In the genomic region with DNA sequence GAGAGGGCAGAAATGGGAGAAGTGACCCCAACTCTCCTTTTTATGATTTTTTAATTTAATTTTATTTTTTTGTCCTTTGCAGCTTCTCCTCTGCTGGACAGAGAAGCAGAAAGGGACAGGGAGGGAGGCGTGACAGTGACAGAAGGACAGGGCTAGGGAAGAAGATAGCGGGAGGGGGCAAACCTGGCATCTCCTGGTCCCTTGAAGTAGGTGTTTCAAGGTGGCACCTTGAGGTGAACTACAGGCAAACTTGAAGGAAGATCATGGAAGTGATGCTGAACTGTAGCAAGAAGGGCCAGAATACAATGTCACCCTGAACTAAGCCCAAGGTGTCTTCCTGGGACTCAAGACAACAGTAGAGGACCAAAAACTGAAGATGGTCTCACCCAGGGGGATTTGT, we compare ENCODE assay signal across 9 mouse cellular contexts. TPM values are rescaled to one million over a fixed set of nuclear protein-coding genes. Genes with fewer than 3 reads are reported as not detected.
A peak's percentile ranks its signal among the peaks of the same experiment; 100 is the strongest.
DNase-seq lines count a peak whose midpoint lies in the region; ATAC-seq and TF ChIP-seq lines count a peak whose summit lies in the region.
"Had no signal": no experiment of that assay in that cellular context is flagged by ENCODE, and none has a peak within 500 bp of the region (broad histone marks: within the 10 kb centered on the region; RNA-seq: fewer than 3 reads in every experiment).

No protein-coding gene starts in this region.

- no peaks in the 10 kb centered on the region for H3K79me2 ChIP-seq in myocyte (ENCODE audit: control insufficient read depth, insufficient read depth)

- peak overlapping the region; percentile 49 for H3K4me3 ChIP-seq in kidney, embryonic 16.5 days (ENCODE audit: low read length)
- peak overlapping the region; percentile 32 for H3K4me3 ChIP-seq in intestine, embryonic 15.5 days (replicated peaks)
- peak overlapping the region; percentile 15 for H3K4me3 ChIP-seq in myocyte

- 0% methylated on average over 2 of the region's 2 CpGs for WGBS in kidney, embryonic 16.5 days
- 4% methylated on average over 2 of the region's 2 CpGs for WGBS in intestine, embryonic 15.5 days

- H3K9ac ChIP-seq in kidney, embryonic 16.5 days (replicated peaks; ENCODE audit: low read length): peak overlapping the region; percentile 61
- H3K9ac ChIP-seq in intestine, embryonic 15.5 days: peak overlapping the region; percentile 14; the same call in 1 of the 2 replicates

- no peak for DNase-seq in kidney, postnatal 36 days
- DNase-seq in right cerebral cortex, postnatal 10 days (ENCODE audit: low spot score in 2 of 2): no peak
- DNase-seq in adrenal gland, postnatal 14 days: no peak
- no peak for DNase-seq in gastrocnemius, postnatal 4 days (ENCODE audit: low spot score in 2 of 2)

- no peak overlapping the region for H3ac ChIP-seq in myocyte (ENCODE audit: control insufficient read depth, insufficient read length)

- no peak for ATAC-seq in kidney, embryonic 16.5 days (ENCODE audit: low FRiP score, low TSS enrichment)
- ATAC-seq in erythroblast, adult 5-6 weeks (replicated peaks; ENCODE audit: low FRiP score, poor library complexity, severe bottlenecking): peak; percentile 18
- ATAC-seq in intestine, embryonic 15.5 days: no peak

- no peaks in the 10 kb centered on the region for H3K9me3 ChIP-seq in kidney, embryonic 16.5 days (ENCODE audit: low read length)
- H3K9me3 ChIP-seq in intestine, embryonic 15.5 days: no peaks in the 10 kb centered on the region

- TF ChIP-seq POLR2A in myocyte (IDR thresholded peaks at IDR 0.05; ENCODE audit: insufficient read length, low read depth): no peak

- H3K27ac ChIP-seq in kidney, embryonic 16.5 days (ENCODE audit: low read length): no peak overlapping the region
- no peak overlapping the region for H3K27ac ChIP-seq in intestine, embryonic 15.5 days

- H3K4me2 ChIP-seq in kidney, embryonic 16.5 days (replicated peaks; ENCODE audit: low read depth, low read length): peak overlapping the region; percentile 70
- peak overlapping the region; percentile 65 for H3K4me2 ChIP-seq in intestine, embryonic 15.5 days (replicated peaks)
- peak overlapping the region; percentile 94 for H3K4me2 ChIP-seq in myocyte (ENCODE audit: low read depth)

- H3K36me3 ChIP-seq in kidney, embryonic 16.5 days (ENCODE audit: insufficient read depth, low read length): peaks cover 2% of the 10 kb centered on the region; the same call in 1 of the 2 replicates
- H3K36me3 ChIP-seq in intestine, embryonic 15.5 days: no peaks in the 10 kb centered on the region
- H3K36me3 ChIP-seq in myocyte (ENCODE audit: control insufficient read depth, insufficient read depth): no peaks in the 10 kb centered on the region

- H3K4me1 ChIP-seq in kidney, embryonic 16.5 days (ENCODE audit: insufficient read depth, low read length): peaks cover 56% of the 10 kb centered on the region
- H3K4me1 ChIP-seq in intestine, embryonic 15.5 days (replicated peaks): peaks cover 60% of the 10 kb centered on the region

- no peaks in the 10 kb centered on the region for H3K27me3 ChIP-seq in kidney, embryonic 16.5 days (ENCODE audit: insufficient read depth, low read length)
- H3K27me3 ChIP-seq in intestine, embryonic 15.5 days (replicated peaks): 0 out of 2 replicates have a peak, but pooled peaks cover 9% of the 10 kb centered on the region
- no peaks in the 10 kb centered on the region for H3K27me3 ChIP-seq in myocyte (ENCODE audit: control insufficient read depth, insufficient read depth, insufficient read length)
- H3K27me3 ChIP-seq: Patski had no signal

TF ChIP-seq in myocyte, 11 proteins besides CTCF, POLR2A, EP300 and RAD21:
- TF ChIP-seq MYOG (IDR thresholded peaks at IDR 0.05; ENCODE audit: control insufficient read depth in 1 of 3, insufficient read depth in 1 of 3, insufficient read length in 2 of 3, low read depth in 2 of 3): no peak
- no peak for TF ChIP-seq MYOD1 (IDR thresholded peaks at IDR 0.05; ENCODE audit: control insufficient read depth in 1 of 3, insufficient read length in 2 of 3, low read depth in 2 of 3)
- no peak for TF ChIP-seq POLR2AphosphoS2 (IDR thresholded peaks at IDR 0.05; ENCODE audit: insufficient read length, low read depth)
- TF ChIP-seq TCF3 (IDR thresholded peaks at IDR 0.05; ENCODE audit: insufficient read length, low read depth): no peak
- no peak for TF ChIP-seq USF1 (IDR thresholded peaks at IDR 0.05; ENCODE audit: low read depth)
- TF ChIP-seq E2F4 (IDR thresholded peaks at IDR 0.05; ENCODE audit: insufficient read depth): no peak
- no peak for TF ChIP-seq TCF12 (IDR thresholded peaks at IDR 0.05; ENCODE audit: insufficient read depth, poor library complexity, severe bottlenecking)
- TF ChIP-seq REST (IDR thresholded peaks at IDR 0.05; ENCODE audit: insufficient read depth, insufficient read length): no peak
- TF ChIP-seq CEBPB (IDR thresholded peaks at IDR 0.05; ENCODE audit: insufficient read depth, poor library complexity, severe bottlenecking): no peak
- TF ChIP-seq SRF (IDR thresholded peaks at IDR 0.05; ENCODE audit: control insufficient read depth, insufficient read length, low read depth): no peak
- no peak for TF ChIP-seq MAX (IDR thresholded peaks at IDR 0.05; ENCODE audit: low read depth)
TF ChIP-seq in myocyte: peak in this region for 0.

RNA-seq across cellular contexts. Expression of gene Ypel4, which starts 1.1 kb away (rescaled TPM):
- 5.4 and 9.4 TPM in 2 replicates for polyA plus RNA-seq in kidney, embryonic 16.5 days (2015; fragmentation: Nextera tagmentation; extraction: Ambion mirVana)
- total RNA-seq in erythroblast, adult 5-6 weeks (2015; ENCODE audit: low replicate concordance): 1,364 and 1,503 TPM in 2 replicates
- 1,636 and 1,967 TPM in 2 replicates for total RNA-seq in erythroblast, adult 5-6 weeks (2017; ENCODE audit: low replicate concordance)
- 5.1 and 6.0 TPM in 2 replicates for polyA plus RNA-seq in intestine, embryonic 15.5 days (2015; fragmentation: Nextera tagmentation; extraction: Ambion mirVana)
- polyA plus RNA-seq in myocyte (2012; fragmentation: generic; extraction: Trizol): 1.0 TPM
- total RNA-seq in adrenal gland, postnatal 14 days (2021): 6.5 and 8.6 TPM in 2 replicates
- total RNA-seq in gastrocnemius, postnatal 4 days (2021): under 1 TPM; 0.74 to 0.78 TPM

RNA-seq across cellular contexts. Expression of gene Clp1, which starts 7.8 kb away (rescaled TPM):
- polyA plus RNA-seq in kidney, embryonic 16.5 days (2015; fragmentation: Nextera tagmentation; extraction: Ambion mirVana): 31.1 and 32.1 TPM in 2 replicates
- total RNA-seq in erythroblast, adult 5-6 weeks (2015; ENCODE audit: low replicate concordance): 53.6 and 64.6 TPM in 2 replicates
- 46.7 and 70.3 TPM in 2 replicates for total RNA-seq in erythroblast, adult 5-6 weeks (2017; ENCODE audit: low replicate concordance)
- 26.3 and 26.7 TPM in 2 replicates for polyA plus RNA-seq in intestine, embryonic 15.5 days (2015; fragmentation: Nextera tagmentation; extraction: Ambion mirVana)
- polyA plus RNA-seq in myocyte (2012; fragmentation: generic; extraction: Trizol): 7.1 TPM
- total RNA-seq in adrenal gland, postnatal 14 days (2021): 14.5 and 15.7 TPM in 2 replicates
- total RNA-seq in gastrocnemius, postnatal 4 days (2021): 1 to 10 TPM; 6.8 to 8.6 TPM

RNA-seq across cellular contexts. Expression of gene Gm19426, which starts 8.5 kb away (rescaled TPM):
- polyA plus RNA-seq in kidney, embryonic 16.5 days (2015; fragmentation: Nextera tagmentation; extraction: Ambion mirVana): 9.8 and 10.9 TPM in 2 replicates
- total RNA-seq in erythroblast, adult 5-6 weeks (2015; ENCODE audit: low replicate concordance): not detected in 2 replicates
- total RNA-seq in erythroblast, adult 5-6 weeks (2017; ENCODE audit: low replicate concordance): not detected in 2 replicates
- 5.5 and 6.1 TPM in 2 replicates for polyA plus RNA-seq in intestine, embryonic 15.5 days (2015; fragmentation: Nextera tagmentation; extraction: Ambion mirVana)
- 3.0 TPM for polyA plus RNA-seq in myocyte (2012; fragmentation: generic; extraction: Trizol)
- 5.2 and 5.3 TPM in 2 replicates for total RNA-seq in adrenal gland, postnatal 14 days (2021)
- total RNA-seq in gastrocnemius, postnatal 4 days (2021): 1 to 10 TPM; 4.0 to 6.3 TPM

RNA-seq across cellular contexts. Expression of gene Zdhhc5, which starts 19.9 kb away (rescaled TPM):
- polyA plus RNA-seq in kidney, embryonic 16.5 days (2015; fragmentation: Nextera tagmentation; extraction: Ambion mirVana): 30.4 and 30.6 TPM in 2 replicates
- 28.4 and 29.2 TPM in 2 replicates for total RNA-seq in erythroblast, adult 5-6 weeks (2015; ENCODE audit: low replicate concordance)
- 39.8 and 41.3 TPM in 2 replicates for total RNA-seq in erythroblast, adult 5-6 weeks (2017; ENCODE audit: low replicate concordance)
- polyA plus RNA-seq in intestine, embryonic 15.5 days (2015; fragmentation: Nextera tagmentation; extraction: Ambion mirVana): 24.6 and 26.5 TPM in 2 replicates
- polyA plus RNA-seq in myocyte (2012; fragmentation: generic; extraction: Trizol): 36.3 TPM
- total RNA-seq in adrenal gland, postnatal 14 days (2021): 52.8 and 58.1 TPM in 2 replicates
- total RNA-seq in gastrocnemius, postnatal 4 days (2021): 10 to 100 TPM; 45.1 to 50.9 TPM

RNA-seq across cellular contexts. Expression of gene Serping1, which starts 40.3 kb away (rescaled TPM):
- polyA plus RNA-seq in kidney, embryonic 16.5 days (2015; fragmentation: Nextera tagmentation; extraction: Ambion mirVana): 115 and 119 TPM in 2 replicates
- total RNA-seq in erythroblast, adult 5-6 weeks (2015; ENCODE audit: low replicate concordance): 4.2 and 7.3 TPM in 2 replicates
- total RNA-seq in erythroblast, adult 5-6 weeks (2017; ENCODE audit: low replicate concordance): 2.1 and 3.1 TPM in 2 replicates
- 59.7 and 60.5 TPM in 2 replicates for polyA plus RNA-seq in intestine, embryonic 15.5 days (2015; fragmentation: Nextera tagmentation; extraction: Ambion mirVana)
- 0.62 TPM for polyA plus RNA-seq in myocyte (2012; fragmentation: generic; extraction: Trizol)
- 73.1 and 93.2 TPM in 2 replicates for total RNA-seq in adrenal gland, postnatal 14 days (2021)
- 10 to 100 TPM; 67.9 to 78.7 TPM for total RNA-seq in gastrocnemius, postnatal 4 days (2021)

Comparison
In these comparisons a context has a peak if more than half of its experiments do, and no peak if none do; other contexts are left out.
1. RNA of gene Ypel4, which starts 1.1 kb away (total RNA-seq): 1,364 to 1,967 TPM in erythroblast, adult 5-6 weeks; 6.5 to 8.6 TPM in adrenal gland, postnatal 14 days and 0.74 to 0.78 TPM in gastrocnemius, postnatal 4 days; every median in the first group is over 100 times any median in the second.
2. Peak in every context shown above with its lines, with median percentiles within 50 percentile points of each other: H3K4me2 ChIP-seq and H3K4me3 ChIP-seq.